Mouse (Mus musculus): ENCODE data around the gene Cenpv.
"Not testable (repeated sequence)": the region's sequence is repeated elsewhere in the genome, so short reads cannot be mapped to it uniquely, and the experiment has no call there.

Gene Cenpv

GRCm38 (mm10) chr11:62510956-62511355, 28.1 kb downstream of the Cenpv start:
- ATAC-seq (ENCODE audit: insufficient number of reproducible peaks, low FRiP score, low TSS enrichment): no peak

- no peak for ATAC-seq (ENCODE audit: insufficient number of reproducible peaks, low FRiP score, low TSS enrichment)
Observed at GRCm38 (mm10) chr11:62509571-62509970, 29.5 kb downstream of the Cenpv start.

DNA sequence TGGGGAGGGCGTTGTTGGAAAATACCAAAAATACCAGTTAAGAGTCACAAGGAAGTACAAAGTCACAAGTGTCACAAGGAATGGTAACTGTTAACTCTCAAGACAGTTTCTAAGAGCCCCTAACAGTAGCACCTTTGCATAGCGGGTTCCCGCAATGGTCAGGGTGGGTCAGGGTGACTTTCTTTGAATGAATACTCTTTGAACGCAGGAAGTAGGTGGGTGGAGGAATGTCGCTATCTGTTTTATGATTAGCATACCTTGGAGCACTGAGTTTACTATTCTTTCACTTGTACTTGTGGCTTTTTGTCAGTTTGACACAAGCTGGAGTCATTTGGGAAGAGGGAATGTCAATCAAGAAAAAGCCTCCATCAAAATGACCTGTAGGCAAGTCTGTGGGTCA, 30.2 kb downstream of the Cenpv start:
- ATAC-seq (ENCODE audit: insufficient number of reproducible peaks, low FRiP score, low TSS enrichment): not testable (repeated sequence)

- not testable (repeated sequence) for ATAC-seq (ENCODE audit: insufficient number of reproducible peaks, low FRiP score, low TSS enrichment)
Observed at GRCm38 (mm10) chr11:62508365-62508764, 30.7 kb downstream of the Cenpv start.

- ATAC-seq (ENCODE audit: insufficient number of reproducible peaks, low FRiP score, low TSS enrichment): no peak
Observed at GRCm38 (mm10) chr11:62507683-62508082, 31.4 kb downstream of the Cenpv start.

DNA sequence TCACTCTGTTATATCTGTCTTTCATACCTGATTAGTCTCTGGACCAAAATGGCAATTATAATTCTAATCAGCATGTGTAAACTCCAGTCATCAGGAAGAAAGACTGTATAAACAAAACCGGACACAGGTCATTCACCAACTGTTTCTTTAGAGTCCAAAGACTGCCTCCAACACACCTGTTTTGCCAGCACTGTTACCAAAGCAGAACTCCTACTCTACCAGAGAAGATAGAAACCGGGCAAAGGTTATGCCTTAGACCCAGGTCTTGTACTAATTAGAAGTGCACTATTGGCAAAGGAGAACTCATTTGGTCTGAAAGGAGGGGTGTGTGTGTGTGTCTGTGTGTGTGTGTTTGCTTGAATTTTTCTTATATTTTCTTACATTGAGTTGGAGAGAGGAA, 38.5 kb downstream of the Cenpv start:
- ATAC-seq (ENCODE audit: insufficient number of reproducible peaks, low FRiP score, low TSS enrichment): no peak

DNA sequence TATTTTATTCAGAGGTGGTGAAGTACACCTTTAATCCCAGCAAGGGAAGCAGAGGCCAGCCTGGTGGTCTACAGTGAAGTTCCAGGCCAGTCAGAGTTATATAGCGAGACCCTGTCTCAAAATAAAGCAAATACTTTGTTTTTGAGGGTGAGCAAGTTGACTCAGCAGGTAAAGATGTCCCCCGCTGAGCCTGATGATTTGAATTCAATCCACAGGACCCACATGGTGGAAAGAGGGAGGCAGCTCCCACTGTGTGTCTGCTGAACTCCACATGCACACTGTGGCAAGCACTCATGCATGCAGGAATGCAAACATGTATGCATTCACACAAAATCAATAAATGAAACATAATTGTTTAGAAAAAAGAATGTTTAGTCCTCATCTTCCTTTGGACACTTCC, 40.3 kb downstream of the Cenpv start:
- ATAC-seq (ENCODE audit: insufficient number of reproducible peaks, low FRiP score, low TSS enrichment): no peak

DNA sequence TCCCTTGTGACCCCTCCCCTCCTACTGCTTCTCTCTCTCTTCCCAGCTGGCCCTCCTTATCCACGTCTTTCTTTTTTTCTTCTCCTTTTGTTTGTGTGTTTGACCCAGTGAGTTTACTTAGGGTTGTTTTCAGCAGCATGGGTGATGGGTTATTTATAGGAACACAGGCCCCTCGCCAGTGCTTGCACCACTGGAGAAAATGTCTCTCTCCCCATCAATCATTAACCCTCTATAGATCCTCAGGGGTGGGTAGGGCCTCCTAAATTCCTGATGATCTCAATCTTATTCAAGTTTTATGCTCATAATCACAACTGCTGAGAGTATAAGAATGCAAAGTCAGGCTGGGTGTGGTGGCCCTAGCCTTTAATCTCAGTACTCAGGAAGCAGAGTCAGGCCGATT, 41.9 kb downstream of the Cenpv start:
- ATAC-seq (ENCODE audit: insufficient number of reproducible peaks, low FRiP score, low TSS enrichment): no peak

- no peak for ATAC-seq (ENCODE audit: insufficient number of reproducible peaks, low FRiP score, low TSS enrichment)
Observed at GRCm38 (mm10) chr11:62496151-62496715, 42.8 kb downstream of the Cenpv start.

DNA sequence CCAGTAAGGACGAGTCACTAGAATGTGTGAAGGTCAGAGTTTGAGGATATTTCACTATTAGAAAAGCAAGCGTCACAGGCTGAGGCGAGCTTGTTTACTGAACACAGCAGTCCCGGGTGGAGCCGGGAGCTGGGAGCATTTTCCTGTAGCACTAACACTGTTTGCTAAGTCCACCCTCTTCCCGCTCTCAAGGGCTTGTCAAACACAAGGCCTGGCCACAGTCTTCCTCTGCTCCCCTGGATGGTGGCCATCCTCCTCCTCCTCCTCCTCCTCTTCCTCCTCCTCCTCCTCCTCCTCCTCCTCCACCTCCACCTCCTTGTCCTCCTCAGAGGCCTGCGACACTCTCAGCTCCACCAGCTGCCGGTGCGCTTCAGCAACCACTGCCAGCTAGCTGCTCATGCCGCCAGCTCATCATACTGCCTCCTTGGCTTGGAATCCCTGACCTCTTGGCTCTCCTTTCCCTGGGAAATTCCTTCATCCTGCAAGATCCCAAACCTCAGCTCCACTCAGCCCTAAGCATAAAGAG, 43.7 kb downstream of the Cenpv start:
- no peak for ATAC-seq (ENCODE audit: insufficient number of reproducible peaks, low FRiP score, low TSS enrichment)

DNA sequence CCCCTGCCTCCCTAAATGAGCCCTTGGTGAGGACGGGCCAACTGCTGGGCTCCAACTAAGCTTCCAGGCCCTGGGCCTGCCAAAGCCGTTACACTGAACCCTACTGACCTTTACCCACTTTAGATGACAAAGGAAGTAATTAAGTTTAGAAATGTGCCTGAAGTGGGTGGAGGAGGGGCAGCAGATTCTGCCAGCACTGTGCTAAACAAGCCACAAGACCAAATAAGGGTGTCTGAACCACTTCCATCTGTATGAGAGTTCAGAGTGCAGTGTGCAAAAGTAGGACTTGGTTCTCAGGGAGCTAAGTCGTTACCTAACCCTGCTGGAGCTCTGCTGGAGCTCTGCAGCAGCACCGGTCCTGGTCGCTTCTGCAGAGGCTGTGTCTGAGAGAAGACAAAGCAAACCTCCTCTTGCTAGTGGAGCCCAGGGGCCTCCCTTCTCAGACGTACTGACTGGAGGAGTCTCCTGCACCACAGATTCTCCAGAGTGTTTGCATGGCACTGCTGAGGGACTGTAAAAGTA, 44.2 kb downstream of the Cenpv start:
- no peak for ATAC-seq (ENCODE audit: insufficient number of reproducible peaks, low FRiP score, low TSS enrichment)

- ATAC-seq (ENCODE audit: insufficient number of reproducible peaks, low FRiP score, low TSS enrichment): no peak
Observed at GRCm38 (mm10) chr11:62493701-62494100, 45.4 kb downstream of the Cenpv start.

DNA sequence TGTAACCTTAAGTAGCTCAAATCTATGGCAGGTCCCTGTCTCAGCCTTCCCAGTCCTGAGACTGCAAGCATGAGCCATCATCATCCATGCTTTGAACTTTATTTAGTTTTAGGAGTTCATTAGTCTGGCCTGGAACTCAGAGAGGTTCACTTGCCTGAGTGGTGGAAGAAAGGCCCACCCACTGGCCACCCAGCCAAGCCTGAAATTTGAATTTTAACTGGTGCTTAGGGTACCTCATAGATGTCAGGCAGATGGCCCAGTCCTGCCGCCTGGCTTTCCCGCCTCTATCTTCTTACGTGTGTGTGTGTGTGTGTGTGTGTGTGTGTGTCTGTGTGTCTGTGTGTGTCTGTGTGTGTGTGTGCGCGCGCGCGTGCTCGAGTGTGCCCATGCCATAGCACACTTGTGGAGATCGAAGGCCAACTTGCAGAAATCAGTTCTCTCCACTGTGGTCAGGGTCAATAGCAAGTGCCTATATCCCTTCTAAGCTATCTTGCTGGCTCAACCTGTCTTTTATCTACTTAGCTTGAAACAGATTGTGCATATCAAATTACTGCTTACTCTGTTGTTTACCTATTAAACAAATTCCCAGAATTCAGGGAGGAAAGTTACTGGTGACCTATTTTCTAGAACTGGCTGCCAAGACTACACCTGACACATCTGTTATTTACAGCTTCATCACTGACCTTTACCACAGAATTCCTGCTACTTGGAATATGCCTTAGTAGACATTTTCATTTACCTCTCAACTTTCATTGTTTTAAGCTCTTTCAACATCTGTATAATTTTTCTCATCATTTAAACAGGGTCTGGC, 51.3 kb downstream of the Cenpv start:
- no peak for ATAC-seq (ENCODE audit: insufficient number of reproducible peaks, low FRiP score, low TSS enrichment)

DNA sequence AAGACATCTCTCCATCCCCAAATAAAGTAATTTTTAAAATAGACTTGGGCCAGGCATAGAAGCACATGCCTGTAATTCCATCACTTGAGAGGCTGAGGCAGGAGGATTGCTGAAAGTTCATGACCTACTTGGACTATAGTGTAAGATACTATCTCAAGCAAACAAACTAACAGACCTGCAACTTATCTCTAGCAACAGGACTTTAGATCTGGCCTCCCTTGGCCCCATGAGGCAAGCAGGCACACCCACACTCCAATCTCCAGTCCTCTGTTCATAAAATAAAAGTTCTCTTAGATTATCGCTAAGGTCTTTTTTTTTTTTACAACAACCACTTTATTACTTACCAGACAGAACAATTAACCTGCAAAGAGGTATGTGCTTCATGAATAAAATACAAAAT, 52.1 kb downstream of the Cenpv start:
- no peak for ATAC-seq (ENCODE audit: insufficient number of reproducible peaks, low FRiP score, low TSS enrichment)

DNA sequence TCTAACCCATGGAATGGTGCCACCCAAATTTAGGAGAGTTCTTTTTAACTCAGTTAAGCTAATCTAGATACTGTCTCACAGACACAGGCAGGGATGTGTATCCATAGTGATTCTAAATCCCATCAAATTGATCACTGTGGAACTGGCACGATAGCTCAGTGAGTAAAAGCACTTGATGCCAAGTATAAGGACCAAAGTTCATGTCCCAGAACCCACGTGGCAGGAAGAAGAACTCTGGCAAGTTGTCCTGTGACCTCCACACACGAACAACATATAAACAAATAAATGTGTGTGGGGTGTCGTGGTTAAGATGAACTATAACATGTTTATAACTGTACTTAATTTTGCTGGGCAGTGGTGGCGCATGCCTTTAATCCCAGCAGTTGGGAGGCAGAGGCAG, 59.5 kb downstream of the Cenpv start:
- ATAC-seq (ENCODE audit: insufficient number of reproducible peaks, low FRiP score, low TSS enrichment): no peak

DNA sequence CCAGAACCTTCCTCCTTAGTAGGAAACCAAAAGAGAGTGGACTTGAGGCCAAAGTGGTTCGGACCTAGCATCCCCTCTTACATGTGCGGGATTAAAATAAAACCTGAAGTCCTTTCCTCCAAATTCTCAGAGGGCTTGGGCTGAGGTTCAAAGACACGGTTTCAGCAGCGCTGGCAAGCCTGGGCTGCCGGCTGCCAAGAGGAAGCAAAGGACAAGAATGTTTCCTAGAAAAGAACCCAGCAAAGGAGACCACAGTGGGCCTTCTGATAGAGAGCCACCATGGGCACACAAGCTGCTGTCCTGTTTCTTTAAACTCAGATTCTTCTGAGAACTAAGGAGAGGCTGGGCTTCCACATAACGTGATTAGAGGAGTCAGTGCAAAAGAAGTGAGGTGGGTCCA, 60.1 kb downstream of the Cenpv start:
- no peak for ATAC-seq (ENCODE audit: insufficient number of reproducible peaks, low FRiP score, low TSS enrichment)

GRCm38 (mm10) chr11:62476156-62476555, 62.9 kb downstream of the Cenpv start:
- no peak for ATAC-seq (ENCODE audit: insufficient number of reproducible peaks, low FRiP score, low TSS enrichment)
